Mouse (Mus musculus) megakaryocyte, embryonic 14.5 days (primary cell): Measurements from ENCODE around the gene 1700001O22Rik.

Experiments used
- FLI1 ChIP-seq: IDR thresholded peaks from 2 replicates; pipeline ENCODE4 v1.6.1; 2012; ENCODE audit warnings: low read length, inconsistent platforms, mixed read lengths
- GATA1 ChIP-seq: IDR thresholded peaks from 3 replicates; pipeline ENCODE4 v1.6.1; 2012; ENCODE audit warnings: mixed read lengths, low read length, inconsistent platforms, borderline replicate concordance

DNA sequence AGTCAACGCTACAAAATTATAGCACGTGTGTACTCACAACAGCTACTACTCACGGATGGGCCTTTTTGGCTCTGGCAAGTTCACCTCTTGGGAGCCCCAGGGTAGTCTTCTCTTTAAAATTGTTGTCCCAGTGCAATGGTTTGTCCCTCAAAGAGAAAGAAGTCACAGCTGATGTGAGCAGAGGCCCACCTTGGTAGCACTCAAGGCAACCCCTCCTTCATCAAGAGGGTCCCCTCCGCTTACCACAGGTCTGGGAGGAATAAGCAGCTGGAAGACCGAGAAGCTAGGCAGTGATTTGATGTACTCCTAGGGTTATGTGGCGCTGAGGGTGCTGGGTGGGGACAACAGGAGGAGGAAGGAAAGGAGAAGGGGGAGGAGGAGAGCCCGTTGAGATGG, 2.8 kb downstream of the 1700001O22Rik start:
- TF ChIP-seq GATA1 (no peak), FLI1 (no peak)
